ENCODE assay signal across 22 mouse cellular contexts in the genomic region with DNA sequence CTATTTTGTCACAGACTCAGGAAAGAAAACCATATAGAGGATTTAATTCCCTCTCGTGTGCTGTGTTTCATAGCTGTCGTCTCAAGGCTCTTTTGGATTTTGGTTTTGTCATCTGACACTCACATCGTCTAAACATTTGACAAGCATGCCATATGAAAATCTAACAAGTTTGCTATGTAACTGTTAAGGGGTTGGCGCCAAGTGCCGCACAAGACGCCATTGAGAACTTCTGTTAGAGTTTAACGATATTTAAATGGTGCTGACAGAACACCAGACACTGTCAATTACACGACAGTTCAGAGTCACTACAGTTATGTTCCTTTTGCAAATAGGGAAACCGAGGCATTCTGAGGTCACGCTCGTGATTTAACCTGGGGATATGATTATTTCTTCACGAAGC.
DNase-seq lines count a peak whose midpoint lies in the region; ATAC-seq and TF ChIP-seq lines count a peak whose summit lies in the region.
"Had no signal": no experiment of that assay in that cellular context is flagged by ENCODE, and none has a peak within 500 bp of the region (broad histone marks: within the 10 kb centered on the region; RNA-seq: fewer than 3 reads in every experiment).

No protein-coding gene starts in this region.

- 83% methylated on average over 12 of the region's 12 CpGs for WGBS in forebrain, embryonic 14.5 days
- WGBS in forebrain, embryonic 11.5 days, result 93% methylated on average over 12 of the region's 12 CpGs
- WGBS in forebrain, postnatal 0 days, result 63% methylated on average over 12 of the region's 12 CpGs
- 93% methylated on average over 12 of the region's 12 CpGs for WGBS in forebrain, embryonic 10.5 days

- ATAC-seq in forebrain, embryonic 14.5 days, result no peak
- ATAC-seq in forebrain, embryonic 11.5 days (replicated peaks; ENCODE audit: low FRiP score), result no peak
- ATAC-seq in forebrain, postnatal 0 days, result peak; percentile 82
- ATAC-seq: activated CD4-positive, CD25-positive, alpha-beta regulatory T cell, adult 4 months; CD4-positive, CD25-positive, alpha-beta regulatory T cell, adult 4 months; forebrain, embryonic 13.5 days; Patski had no signal

- no peaks in the 10 kb centered on the region for H3K4me1 ChIP-seq in forebrain, embryonic 14.5 days (ENCODE audit: control insufficient read depth, insufficient read depth, low read length)
- H3K4me1 ChIP-seq in forebrain, embryonic 11.5 days (replicated peaks; ENCODE audit: control insufficient read depth, insufficient read depth, low read length), result no peaks in the 10 kb centered on the region
- H3K4me1 ChIP-seq in forebrain, postnatal 0 days (ENCODE audit: insufficient read depth), result no peaks in the 10 kb centered on the region
- H3K4me1 ChIP-seq in forebrain, embryonic 10.5 days, result no peaks in the 10 kb centered on the region
- H3K4me1 ChIP-seq: embryonic facial prominence, embryonic 10.5 days; embryonic facial prominence, embryonic 12.5 days; forebrain, embryonic 13.5 days had no signal

- no peak for TF ChIP-seq CTCF in forebrain, postnatal 0 days (IDR thresholded peaks at IDR 0.05; ENCODE audit: low read depth)
- no peak for TF ChIP-seq CTCF in brain, embryonic 14.5 days (IDR thresholded peaks at IDR 0.05; ENCODE audit: borderline replicate concordance, extremely low read depth, insufficient read depth, insufficient read length)

- H3K27ac ChIP-seq in forebrain, embryonic 14.5 days (ENCODE audit: low read depth, low read length), result no peak overlapping the region
- H3K27ac ChIP-seq in forebrain, embryonic 11.5 days (ENCODE audit: low read depth, low read length), result no peak overlapping the region
- H3K27ac ChIP-seq in forebrain, postnatal 0 days (ENCODE audit: low read depth, low read length), result no peak overlapping the region
- H3K27ac ChIP-seq in forebrain, embryonic 10.5 days, result no peak overlapping the region
- H3K27ac ChIP-seq: embryonic facial prominence, embryonic 10.5 days; embryonic facial prominence, embryonic 12.5 days; forebrain, embryonic 13.5 days had no signal

- no peak overlapping the region for H3K9ac ChIP-seq in forebrain, embryonic 14.5 days (ENCODE audit: low read length)
- no peak overlapping the region for H3K9ac ChIP-seq in forebrain, embryonic 11.5 days (ENCODE audit: low read length)
- H3K9ac ChIP-seq in forebrain, postnatal 0 days, result no peak overlapping the region
- H3K9ac ChIP-seq: embryonic facial prominence, embryonic 12.5 days; forebrain, embryonic 13.5 days had no signal

- H3K36me3 ChIP-seq in forebrain, embryonic 14.5 days (ENCODE audit: control insufficient read depth, insufficient read depth, low read length), result no peaks in the 10 kb centered on the region
- H3K36me3 ChIP-seq in forebrain, embryonic 11.5 days (ENCODE audit: control insufficient read depth, insufficient read depth, low read length), result no peaks in the 10 kb centered on the region
- no peaks in the 10 kb centered on the region for H3K36me3 ChIP-seq in forebrain, postnatal 0 days (ENCODE audit: insufficient read depth)
- H3K36me3 ChIP-seq in forebrain, embryonic 10.5 days (replicated peaks), result peaks cover 11% of the 10 kb centered on the region
- H3K36me3 ChIP-seq: embryonic facial prominence, embryonic 12.5 days had no signal

- DNase-seq in forebrain, embryonic 14.5 days (ENCODE audit: low spot score), result peak; percentile 61
- no peak for DNase-seq in forebrain, embryonic 11.5 days (ENCODE audit: low spot score)
- peak; percentile 57 for DNase-seq in forebrain, postnatal 0 days
- DNase-seq in forebrain, embryonic 10.5 days (ENCODE audit: extremely low spot score, low spot score), result no peak
- peak; percentile 66 for DNase-seq in brain, embryonic 14.5 days (ENCODE audit: low read depth)
- no peak for DNase-seq in thymus, postnatal 10 days (ENCODE audit: low spot score in 2 of 2)
- DNase-seq: adrenal gland, adult 8-10 months; adrenal gland, postnatal 14 days; adrenal gland, postnatal 36 days; B cell, adult 2 months; cerebellum, adult 11-12 months; cerebellum, adult 2 months; cerebellum, adult 9-10 months; cerebellum, postnatal 10 days; cerebellum, postnatal 25 days had no signal

- TF ChIP-seq POLR2A in brain, embryonic 14.5 days (IDR thresholded peaks at IDR 0.05; ENCODE audit: borderline replicate concordance, extremely low read depth, insufficient read depth, insufficient read length, poor library complexity, severe bottlenecking), result no peak

- no peaks in the 10 kb centered on the region for H3K27me3 ChIP-seq in forebrain, embryonic 14.5 days (replicated peaks; ENCODE audit: control insufficient read depth, insufficient read depth, low read length)
- H3K27me3 ChIP-seq in forebrain, embryonic 11.5 days (ENCODE audit: control insufficient read depth, insufficient read depth, low read length), result no peaks in the 10 kb centered on the region
- peaks cover under 1% of the 10 kb centered on the region; the same call in 1 of the 2 replicates for H3K27me3 ChIP-seq in forebrain, postnatal 0 days (ENCODE audit: insufficient read depth, low read length)
- H3K27me3 ChIP-seq in forebrain, embryonic 10.5 days (ENCODE audit: poor library complexity, severe bottlenecking), result no peaks in the 10 kb centered on the region
- H3K27me3 ChIP-seq: CH12.LX; embryonic facial prominence, embryonic 12.5 days; forebrain, embryonic 13.5 days; Patski had no signal

- no peaks in the 10 kb centered on the region for H3K9me3 ChIP-seq in forebrain, embryonic 14.5 days (replicated peaks; ENCODE audit: control insufficient read depth, low read length)
- H3K9me3 ChIP-seq in forebrain, embryonic 11.5 days (ENCODE audit: control insufficient read depth, low read length), result peaks cover 3% of the 10 kb centered on the region; the same call in 1 of the 2 replicates
- no peaks in the 10 kb centered on the region for H3K9me3 ChIP-seq in forebrain, postnatal 0 days (ENCODE audit: low read length)
- peaks cover 9% of the 10 kb centered on the region for H3K9me3 ChIP-seq in forebrain, embryonic 10.5 days
- H3K9me3 ChIP-seq: embryonic facial prominence, embryonic 12.5 days had no signal

- H3K4me2 ChIP-seq in forebrain, embryonic 14.5 days (ENCODE audit: low read length), result no peak overlapping the region
- H3K4me2 ChIP-seq in forebrain, embryonic 11.5 days (ENCODE audit: low read depth, low read length, severe bottlenecking), result no peak overlapping the region
- H3K4me2 ChIP-seq in forebrain, postnatal 0 days (ENCODE audit: low read depth), result no peak overlapping the region
- H3K4me2 ChIP-seq: embryonic facial prominence, embryonic 12.5 days; forebrain, embryonic 13.5 days had no signal

- H3K4me3 ChIP-seq in forebrain, embryonic 14.5 days (ENCODE audit: low read depth, low read length), result no peak overlapping the region
- no peak overlapping the region for H3K4me3 ChIP-seq in forebrain, embryonic 11.5 days (ENCODE audit: low read depth, low read length)
- H3K4me3 ChIP-seq in forebrain, postnatal 0 days (ENCODE audit: low read depth, low read length), result no peak overlapping the region
- H3K4me3 ChIP-seq in forebrain, embryonic 10.5 days, result no peak overlapping the region
- H3K4me3 ChIP-seq: embryonic facial prominence, embryonic 10.5 days; embryonic facial prominence, embryonic 12.5 days; forebrain, embryonic 13.5 days had no signal

Comparison
In these comparisons a context has a peak if more than half of its experiments do, and no peak if none do; other contexts are left out.
1. DNase-seq: peak in forebrain, embryonic 14.5 days (single experiment), forebrain, postnatal 0 days (single experiment) and brain, embryonic 14.5 days (single experiment); none in forebrain, embryonic 11.5 days (single experiment), forebrain, embryonic 10.5 days (single experiment) and thymus, postnatal 10 days (0 of 2).